Mouse (Mus musculus) brown adipose tissue, adult 24 weeks (tissue): ENCODE measurements at regions not wholly inside any gene's neighbourhood (a gene's known extent, or its start where the extent isn't known, plus 50 kb on each side); places are given as distances from the start of the nearest gene placed in this dataset.

ENCODE experiments used
- H3K27ac ChIP-seq: fragments of 200-500 bp; replicated peaks from 2 replicates; pipeline ENCODE4 v1.5.1; 2012; ENCODE audit warnings: low read depth, mild to moderate bottlenecking, low read length
- H3K4me1 ChIP-seq: fragments of 200-500 bp; 2 replicates; pipeline ENCODE4 v1.6.1; 2012; ENCODE audit warnings: low read length, mixed read lengths; ENCODE audit not compliant: control insufficient read depth, insufficient read depth, insufficient read length
- H3K4me3 ChIP-seq: fragments of 200-500 bp; 2 replicates; pipeline ENCODE4 v1.5.1; 2012; ENCODE audit warnings: low read depth, mild to moderate bottlenecking, low read length, moderate library complexity; ENCODE audit not compliant: insufficient read depth

- Histone ChIP-seq H3K4me1 (no peaks in the 10 kb centered on the region), H3K4me3 (no peak overlapping the region), H3K27ac (no peak overlapping the region)
These were observed 167.3 kb downstream of the Vrk1 start for GRCm38 (mm10) chr12:106177302-106177701.

DNA sequence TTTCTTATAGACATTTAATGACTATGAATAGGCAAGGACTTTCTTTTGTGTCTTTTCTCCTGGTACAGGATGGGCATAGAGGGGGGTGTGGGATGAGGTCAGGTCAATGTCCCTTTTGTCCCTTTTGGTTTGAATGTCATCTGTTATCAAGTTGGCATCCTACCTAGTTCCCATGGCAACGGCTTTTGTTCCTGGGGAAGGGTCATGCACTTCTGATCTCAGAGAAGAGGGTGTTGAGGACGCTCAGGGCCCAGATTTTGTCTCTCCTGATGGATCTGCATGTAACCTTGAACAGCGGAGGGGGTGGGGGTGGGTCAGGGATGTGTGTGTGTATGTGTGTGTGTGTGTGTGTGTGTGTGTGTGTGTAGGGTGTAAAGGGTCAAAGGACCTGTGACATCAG is 167.8 kb downstream of the Vrk1 start:
- Histone ChIP-seq H3K27ac (no peak overlapping the region), H3K4me1 (no peaks in the 10 kb centered on the region), H3K4me3 (no peak overlapping the region)

DNA sequence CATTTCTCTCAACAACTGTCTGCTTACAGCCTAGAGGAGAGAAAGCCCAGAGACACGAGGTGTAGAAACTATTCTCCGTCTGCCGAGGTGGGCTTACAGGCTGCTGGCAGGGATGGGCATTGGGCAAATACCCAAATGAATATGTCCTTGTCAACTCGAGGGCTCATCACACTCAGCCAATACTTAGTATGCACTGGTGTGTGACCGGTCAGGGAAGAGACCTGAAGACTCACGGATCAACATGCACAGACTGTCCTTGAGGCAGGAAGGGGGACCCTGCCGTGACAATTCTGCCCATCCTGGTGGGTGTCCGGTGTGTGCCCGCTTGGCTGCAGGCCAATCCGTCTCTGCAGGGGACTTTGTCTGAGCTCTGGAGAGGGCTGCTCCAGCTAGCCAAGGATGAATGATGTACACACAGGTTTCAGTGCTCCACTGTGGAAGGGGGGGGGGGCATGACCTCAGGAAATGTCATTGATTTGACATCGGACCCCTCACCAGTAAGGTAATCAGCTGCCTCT is 168.7 kb downstream of the Vrk1 start:
- H3K4me3 ChIP-seq, result no peak overlapping the region
- no peak overlapping the region for H3K27ac ChIP-seq
- no peaks in the 10 kb centered on the region for H3K4me1 ChIP-seq

DNA sequence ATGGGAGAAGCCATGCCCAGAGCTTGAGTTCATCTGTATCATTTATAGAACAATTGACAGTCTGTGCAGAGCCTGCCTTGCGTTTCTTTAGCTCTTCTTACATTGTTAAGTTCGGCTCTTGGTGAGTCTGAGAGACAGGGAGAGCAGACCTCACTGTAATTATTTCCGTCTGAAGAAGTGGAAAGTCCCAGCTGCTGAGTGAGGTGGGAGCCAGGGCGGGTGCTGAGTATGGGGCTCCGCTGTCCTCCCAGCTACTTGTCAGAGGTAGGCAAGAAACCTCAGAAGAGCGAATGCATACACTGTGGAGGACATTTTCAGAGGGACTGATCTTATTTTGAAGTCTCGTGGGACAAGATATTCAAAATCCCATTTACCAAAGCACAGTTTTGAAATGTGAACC is 172.9 kb downstream of the Vrk1 start:
- Histone ChIP-seq H3K4me3 (no peak overlapping the region), H3K4me1 (no peaks in the 10 kb centered on the region), H3K27ac (no peak overlapping the region)

GRCm38 (mm10) chr12:106183973-106184372 is 173.9 kb downstream of the Vrk1 start:
- Histone ChIP-seq H3K4me3 (no peak overlapping the region), H3K4me1 (no peaks in the 10 kb centered on the region)

DNA sequence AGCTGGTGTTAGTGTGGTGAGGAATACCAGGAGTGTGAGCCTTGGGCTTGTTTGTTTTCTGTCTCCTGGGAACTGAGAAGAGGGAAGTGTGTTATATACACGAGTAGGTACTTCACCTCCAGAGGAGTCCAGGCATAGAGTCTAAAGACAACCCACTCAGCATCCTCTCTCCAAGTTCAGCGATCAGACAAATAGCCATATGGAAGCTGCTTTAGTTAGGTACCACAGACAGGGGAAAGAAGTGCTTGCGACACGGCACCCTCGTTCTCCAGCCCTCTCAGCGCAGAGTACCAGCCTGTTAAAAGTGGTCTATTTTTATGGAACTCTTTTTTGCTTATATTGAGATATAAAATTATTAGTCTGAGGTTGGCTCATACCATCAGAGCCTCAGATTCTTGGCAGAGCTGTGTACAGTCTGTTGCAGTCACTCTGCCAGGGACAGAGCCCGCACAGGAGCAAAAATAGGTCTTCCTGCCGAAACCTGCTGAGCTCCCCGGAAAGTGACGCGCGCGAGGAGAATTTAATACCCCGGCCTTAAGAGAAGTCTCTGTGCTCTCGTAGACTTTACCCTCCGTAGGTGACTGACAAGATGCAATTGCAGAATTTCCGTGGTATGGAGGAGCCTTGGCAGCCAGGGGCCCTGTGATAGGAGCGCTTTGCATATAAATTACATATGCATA is 175.5 kb downstream of the Vrk1 start:
- no peak overlapping the region for H3K4me3 ChIP-seq
- no peaks in the 10 kb centered on the region for H3K4me1 ChIP-seq
- no peak overlapping the region for H3K27ac ChIP-seq

More at GRCm38 (mm10) chr12:106183973-106184372, 173.9 kb downstream of the Vrk1 start:
- no peak overlapping the region for H3K27ac ChIP-seq

DNA sequence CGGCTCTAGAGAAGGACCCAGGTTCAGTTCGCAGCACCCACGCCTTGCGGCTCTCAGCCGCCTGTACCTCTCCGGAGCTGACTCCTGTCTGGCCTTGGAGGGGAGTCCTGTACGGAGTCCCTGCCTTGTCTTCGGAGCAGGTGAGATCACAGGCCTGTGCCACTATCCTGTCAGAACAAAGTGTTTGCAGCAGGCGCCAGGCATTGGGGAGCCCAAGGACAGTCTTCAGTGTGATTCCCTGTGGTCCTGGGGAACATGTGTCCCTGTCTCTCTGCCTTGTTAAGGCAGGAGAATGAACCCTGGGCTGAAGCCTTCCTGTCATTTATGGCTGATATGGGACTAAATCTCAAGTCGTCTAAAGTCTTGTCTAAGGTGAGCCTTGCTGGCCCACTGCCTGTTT is 176.5 kb downstream of the Vrk1 start:
- Histone ChIP-seq H3K27ac (no peak overlapping the region), H3K4me1 (no peaks in the 10 kb centered on the region), H3K4me3 (no peak overlapping the region)

DNA sequence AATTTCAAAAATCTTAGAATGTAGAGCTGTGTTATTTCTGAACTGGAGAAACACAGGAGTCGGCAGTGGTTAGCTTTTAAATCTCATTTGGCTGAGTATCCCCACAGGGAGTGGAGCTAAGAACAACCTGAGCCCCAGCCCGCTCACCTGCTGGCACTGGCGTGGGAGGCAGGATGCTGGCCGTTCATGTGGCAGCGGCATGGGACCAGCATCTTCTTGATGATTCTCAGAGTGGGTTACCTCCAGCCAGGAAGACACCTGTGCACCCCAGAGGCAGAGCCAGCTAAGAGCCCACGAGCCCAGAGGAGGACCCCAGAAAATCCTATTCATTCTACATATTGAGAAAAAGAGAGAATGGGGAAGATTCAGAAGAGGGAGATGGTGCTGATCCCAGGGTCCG is 181.7 kb downstream of the Vrk1 start:
- H3K27ac ChIP-seq, result no peak overlapping the region
- H3K4me1 ChIP-seq, result no peaks in the 10 kb centered on the region
- H3K4me3 ChIP-seq, result no peak overlapping the region

- Histone ChIP-seq H3K4me3 (no peak overlapping the region), H3K27ac (no peak overlapping the region), H3K4me1 (no peaks in the 10 kb centered on the region)
These were observed 189.3 kb downstream of the Vrk1 start for GRCm38 (mm10) chr12:106199302-106199701.

DNA sequence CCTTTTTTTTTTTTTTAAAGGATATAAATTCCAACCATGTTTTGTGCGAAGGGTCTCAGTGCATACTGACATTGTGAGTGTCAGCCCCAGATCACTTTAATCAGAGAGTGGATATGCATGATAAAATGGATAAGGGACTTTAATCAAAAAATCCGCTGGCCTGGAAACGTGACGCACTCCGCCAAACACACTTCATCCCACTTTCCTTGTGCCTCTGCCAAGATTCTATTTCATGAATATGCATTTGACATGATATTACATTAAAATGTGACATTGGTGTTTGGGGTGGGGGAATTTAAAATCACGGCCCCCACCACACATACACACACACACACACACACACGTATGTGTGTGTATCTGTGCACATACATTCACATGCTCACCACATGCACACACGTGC is 193.5 kb downstream of the Vrk1 start:
- Histone ChIP-seq H3K4me3 (no peak overlapping the region), H3K27ac (no peak overlapping the region), H3K4me1 (no peaks in the 10 kb centered on the region)

GRCm38 (mm10) chr12:106210959-106211358 is 200.9 kb downstream of the Vrk1 start:
- H3K4me3 ChIP-seq, result no peak overlapping the region
- H3K27ac ChIP-seq, result no peak overlapping the region
- no peaks in the 10 kb centered on the region for H3K4me1 ChIP-seq

DNA sequence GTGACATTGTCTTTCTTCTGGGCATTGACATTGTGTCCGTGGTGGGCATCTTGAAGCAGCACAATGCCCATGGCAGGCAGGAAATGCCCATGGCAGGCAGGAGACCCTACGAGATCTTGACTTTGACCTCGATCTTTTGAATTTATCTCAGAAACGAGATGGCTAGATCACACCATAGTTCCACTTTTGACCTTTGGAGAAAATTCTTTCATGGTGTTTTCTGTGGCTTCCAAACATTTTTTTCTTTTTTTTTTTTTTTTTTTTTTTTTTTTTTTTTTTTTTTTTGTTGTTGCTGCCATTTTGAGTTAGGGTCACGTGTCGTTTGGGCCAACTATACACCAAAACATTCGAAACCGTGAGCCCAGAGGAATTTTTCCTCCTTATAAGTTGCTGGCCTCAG is 201.5 kb downstream of the Vrk1 start:
- Histone ChIP-seq H3K4me1 (no peaks in the 10 kb centered on the region), H3K4me3 (no peak overlapping the region), H3K27ac (no peak overlapping the region)

GRCm38 (mm10) chr12:106212397-106212796 is 202.4 kb downstream of the Vrk1 start:
- Histone ChIP-seq H3K27ac (no peak overlapping the region), H3K4me3 (no peak overlapping the region), H3K4me1 (no peaks in the 10 kb centered on the region)

DNA sequence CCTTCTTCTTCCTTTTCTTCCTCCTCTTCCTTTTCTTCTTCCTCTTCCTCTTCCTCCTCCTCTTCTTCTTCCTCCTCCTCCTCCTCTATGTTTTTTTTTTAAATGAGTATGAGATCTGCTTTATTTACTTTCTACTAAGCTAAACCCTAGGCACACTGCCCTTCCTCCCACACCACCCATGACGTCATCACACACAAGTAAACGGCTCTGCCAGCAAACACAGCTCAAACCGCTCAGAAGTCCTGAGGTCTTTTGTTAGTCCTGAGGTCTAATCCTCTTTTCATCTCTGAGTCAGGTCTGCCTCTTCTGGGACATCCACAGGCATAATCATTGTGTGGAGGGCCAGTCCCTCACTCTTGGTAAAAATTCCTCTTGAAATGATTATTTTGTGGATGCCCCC is 210.0 kb downstream of the Vrk1 start:
- Histone ChIP-seq H3K4me1 (no peaks in the 10 kb centered on the region), H3K27ac (no peak overlapping the region), H3K4me3 (no peak overlapping the region)

DNA sequence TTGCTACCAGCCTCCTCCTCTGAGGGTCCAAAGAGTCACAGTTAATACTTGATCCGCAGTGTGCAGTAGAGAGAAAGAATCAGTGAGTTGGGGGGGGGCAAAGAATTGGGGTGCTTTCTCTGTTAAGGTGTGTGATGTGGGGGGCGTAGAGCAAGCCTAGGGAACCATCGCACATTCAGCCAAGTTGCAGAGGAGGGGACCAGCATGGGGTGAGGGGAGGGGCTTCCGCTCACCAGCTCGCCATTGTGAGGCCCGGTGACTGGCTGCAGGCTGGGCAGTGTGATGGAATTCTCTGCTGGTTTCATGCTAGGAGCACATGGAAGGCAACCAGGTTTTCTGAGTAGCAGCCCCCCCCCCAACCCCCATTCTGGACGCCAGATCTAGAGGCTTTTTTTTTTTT is 216.2 kb downstream of the Vrk1 start:
- Histone ChIP-seq H3K4me1 (no peaks in the 10 kb centered on the region), H3K27ac (no peak overlapping the region), H3K4me3 (no peak overlapping the region)

- H3K27ac ChIP-seq, result no peak overlapping the region
- no peaks in the 10 kb centered on the region for H3K4me1 ChIP-seq
- no peak overlapping the region for H3K4me3 ChIP-seq
These were observed 216.9 kb downstream of the Vrk1 start for GRCm38 (mm10) chr12:106226776-106227562.
